Mouse (Mus musculus) spleen, adult 10 weeks (tissue): ENCODE data around the gene Nup43. TPM values are rescaled to one million over a fixed set of nuclear protein-coding genes. Genes with fewer than 3 reads are reported as not detected.

Experiments
- polyA plus RNA-seq: library from polyadenylated mRNA; stranded (reverse); fragments of 350-450 nt; fragmentation: Illumina TruSeq; extraction: RNeasy Lipid Tissue Mini Kit (QIAGEN cat#74804); gene quantifications from one replicate; pipeline ENCODE4 v1.2.3, GENCODE M21; 2015; ENCODE audit warnings: low replicate concordance; ENCODE audit not compliant: insufficient read depth

Nup43 gene
- polyA plus RNA-seq = 28.4 TPM

DNA sequence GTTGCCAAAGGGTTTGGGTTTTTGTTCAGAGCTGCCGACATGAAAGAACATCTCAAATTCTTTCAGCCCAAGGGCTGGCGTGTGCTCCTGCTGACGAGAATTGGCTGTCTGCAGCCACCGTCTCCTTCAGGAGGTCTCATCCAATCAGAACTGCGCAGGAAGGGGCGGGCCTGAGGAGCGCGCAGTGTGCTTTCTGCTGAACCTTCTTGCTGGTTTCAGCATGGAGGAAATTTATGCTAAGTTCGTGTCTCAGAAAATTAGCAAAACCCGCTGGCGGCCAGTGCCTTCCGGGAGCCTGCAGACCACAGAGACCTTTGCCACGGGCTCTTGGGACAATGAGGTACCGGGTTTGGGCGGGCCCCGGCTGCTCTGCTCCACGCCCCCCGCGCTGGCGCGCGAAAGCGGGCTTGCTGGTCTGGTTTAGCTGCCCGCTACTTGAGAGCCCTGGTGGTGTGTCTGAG is at the start of gene Nup43:
Gene Nup43, plus strand, starts transcription at position 162 of the 461 bp plus-strand sequence.

DNA sequence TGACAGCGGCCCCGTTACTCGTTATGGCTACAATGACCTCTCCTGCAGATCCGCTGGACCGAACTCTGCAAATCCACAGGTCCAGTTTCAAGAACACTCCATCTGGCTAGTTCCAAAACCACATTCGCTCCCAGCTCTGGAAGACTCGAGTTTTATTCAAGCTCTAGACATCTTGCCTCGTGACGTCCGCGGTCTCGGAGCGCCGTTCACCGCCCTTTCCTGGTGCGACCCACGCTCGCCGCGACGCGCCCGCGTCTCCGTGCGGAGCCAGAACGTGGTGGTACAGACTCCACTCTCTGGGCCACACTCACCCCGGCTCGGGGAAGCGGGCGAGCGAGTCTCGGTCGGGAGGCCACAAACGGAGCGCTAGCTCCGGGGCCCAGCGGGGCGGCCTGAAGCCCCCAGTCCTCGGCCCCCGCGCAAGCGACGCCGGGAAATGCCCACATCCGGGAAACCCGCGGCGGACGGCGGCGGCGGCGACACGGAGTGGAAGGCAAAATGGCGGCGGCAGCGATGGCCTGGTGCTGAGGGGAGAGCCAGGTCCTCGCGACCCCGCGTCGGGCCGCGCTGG is 13.5 kb downstream of the Nup43 start, which contains the start of the genes Pcmt1 and Lats1:
Gene Pcmt1, minus strand, starts transcription at position 406 of the 571 bp plus-strand sequence.
Gene Lats1, plus strand, starts transcription at position 484 of the 571 bp plus-strand sequence.

DNA sequence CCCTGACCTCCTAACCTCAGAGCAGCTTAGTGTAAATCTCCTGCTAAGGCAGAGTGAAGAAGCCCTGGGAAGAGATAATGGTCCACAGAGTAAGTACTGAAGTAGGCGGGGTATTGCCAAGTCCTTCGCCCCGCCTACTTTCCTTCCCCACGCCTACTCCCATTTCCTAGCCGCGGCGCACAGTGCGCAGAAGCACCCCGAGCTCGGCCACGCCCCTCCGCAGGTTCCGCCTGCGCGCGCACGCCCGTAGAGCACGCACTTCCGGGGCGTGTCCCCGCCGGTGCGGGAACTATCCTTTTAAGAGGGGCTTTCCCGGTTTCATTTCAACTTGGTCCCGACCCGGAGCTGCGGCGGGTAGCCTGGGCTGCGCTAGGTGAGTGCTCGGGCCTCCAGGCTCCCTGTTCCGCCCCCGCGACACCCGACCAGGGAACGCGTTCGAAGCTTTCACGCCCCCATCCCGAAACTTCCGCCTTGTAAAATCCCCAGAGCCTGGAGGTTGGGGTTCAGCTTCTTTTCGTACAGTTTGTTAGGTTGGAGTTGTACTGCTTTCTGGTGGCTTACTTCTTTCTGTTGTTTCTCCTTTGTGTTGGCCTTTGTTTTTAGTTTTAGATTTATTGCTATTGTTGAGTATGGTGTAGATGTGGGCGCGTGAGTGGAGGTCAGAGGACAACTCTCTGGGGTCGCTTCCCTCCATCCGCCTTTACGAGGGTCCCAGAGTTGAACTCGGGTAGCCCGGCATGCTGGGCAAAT is 58.6 kb downstream of the Nup43 start, which contains the start of gene Katna1:
Gene Katna1, plus strand, starts transcription at position 250 of the 750 bp plus-strand sequence.

Other genes with a start within 250 kb of the Nup43 start
- gene Ulbp1, start 193.9 kb upstream of the Nup43 start, polyA plus RNA-seq = 16.8 TPM
- 1.9 TPM for gene Lrp11, start 77.7 kb upstream of the Nup43 start, polyA plus RNA-seq
- 73.1 TPM for gene Pcmt1, start 13.6 kb downstream of the Nup43 start, polyA plus RNA-seq
- 32.0 TPM for gene Lats1, start 13.7 kb downstream of the Nup43 start, polyA plus RNA-seq
- 54.5 TPM for gene Katna1, start 58.5 kb downstream of the Nup43 start, polyA plus RNA-seq
- 60.1 TPM for gene Ginm1, start 125.3 kb downstream of the Nup43 start, polyA plus RNA-seq
- gene Ppil4, start 125.4 kb downstream of the Nup43 start, polyA plus RNA-seq = 72.2 TPM
- 55.3 TPM for gene Zc3h12d, start 165.0 kb downstream of the Nup43 start, polyA plus RNA-seq